Mouse (Mus musculus) midbrain, postnatal 0 days (tissue): ENCODE measurements at regions not wholly inside any gene's neighbourhood (a gene's known extent, or its start where the extent isn't known, plus 50 kb on each side); places are given as distances from the start of the nearest gene placed in this dataset.

ENCODE experiments used
- ATAC-seq: fragments of 200-750 bp; cut with Nextera tagmentation; 2 replicates; pipeline ENCODE4 v1.8.0; 2017; ENCODE audit warnings: moderate number of reproducible peaks, mild to moderate bottlenecking, moderate TSS enrichment, moderate library complexity; ENCODE audit not compliant: low FRiP score
- DNase-seq: peaks from one replicate; pipeline ENCODE4 v3.0.0-alpha.2; 2015; ENCODE audit warnings: low spot score
- H3K27ac ChIP-seq: fragments of 300-500 bp; sonication (generic); 2 replicates; pipeline ENCODE4 v1.5.1; 2014; ENCODE audit warnings: low read depth, mild to moderate bottlenecking, low read length, mixed read lengths
- H3K27me3 ChIP-seq: fragments of 300-500 bp; sonication (generic); 2 replicates; pipeline ENCODE4 v1.6.1; 2014; ENCODE audit warnings: low read length, control low read depth, mixed read lengths; ENCODE audit not compliant: insufficient read depth
- H3K36me3 ChIP-seq: fragments of 300-500 bp; sonication (generic); 2 replicates; pipeline ENCODE4 v1.6.1; 2014; ENCODE audit warnings: low read length, control low read depth, mixed read lengths; ENCODE audit not compliant: insufficient read depth
- H3K4me1 ChIP-seq: fragments of 300-500 bp; sonication (generic); 2 replicates; pipeline ENCODE4 v1.6.1; 2014; ENCODE audit warnings: mild to moderate bottlenecking, control low read depth, antibody characterized with exemption, low read length, mixed read lengths; ENCODE audit not compliant: insufficient read depth
- H3K4me2 ChIP-seq: fragments of 300-500 bp; sonication (generic); 2 replicates; pipeline ENCODE4 v1.6.1; 2014; ENCODE audit warnings: low read depth, mild to moderate bottlenecking, low read length, mixed read lengths; ENCODE audit not compliant: poor library complexity, severe bottlenecking
- H3K4me3 ChIP-seq: fragments of 300-500 bp; sonication (generic); 2 replicates; pipeline ENCODE4 v1.5.1; 2014; ENCODE audit warnings: low read depth, mild to moderate bottlenecking, low read length, moderate library complexity
- H3K9ac ChIP-seq: fragments of 300-500 bp; sonication (generic); replicated peaks from 2 replicates; pipeline ENCODE4 v1.6.1; 2014; ENCODE audit warnings: mild to moderate bottlenecking, low read length, moderate library complexity, mixed read lengths; ENCODE audit not compliant: poor library complexity, severe bottlenecking
- H3K9me3 ChIP-seq: fragments of 300-500 bp; sonication (generic); 2 replicates; pipeline ENCODE4 v1.6.1; 2016; ENCODE audit warnings: low read length, control low read depth
- CTCF ChIP-seq: IDR thresholded peaks from 2 replicates; pipeline ENCODE4 v1.5.1; 2016; ENCODE audit warnings: antibody characterized with exemption, mild to moderate bottlenecking
- WGBS: fragments of 180-500 bp; shearing (Covaris S2); extraction: QIAGEN DNeasy Blood & Tissue Kit; methylation state at CpG from one replicate; pipeline ENCODE4 v1.1.7; 2014; 5-methylcytosine and 5-hydroxymethylcytosine counted together

DNA sequence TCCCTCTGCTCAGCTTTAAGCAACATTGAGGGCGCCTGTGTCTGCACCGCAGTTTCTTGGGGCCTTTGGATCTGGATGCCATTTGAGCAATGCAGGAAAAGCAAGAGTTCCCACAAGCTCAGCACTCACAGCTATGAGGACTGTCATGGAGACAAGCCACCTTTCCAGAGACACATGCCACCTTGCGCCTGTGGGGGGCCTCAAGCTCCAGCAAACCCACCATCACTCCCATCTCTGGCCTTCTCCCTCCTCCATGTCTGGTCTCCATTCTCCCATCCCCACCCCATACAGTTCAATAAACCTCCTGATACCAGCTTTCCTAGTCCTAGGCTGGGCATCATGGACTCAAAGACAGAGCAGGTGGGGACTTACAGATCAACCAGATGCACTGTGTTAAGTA, 97.8 kb downstream of the Wdr11 start:
- no peak overlapping the region for H3K27ac ChIP-seq
- no peak overlapping the region for H3K9ac ChIP-seq
- no peak overlapping the region for H3K4me3 ChIP-seq
- TF ChIP-seq CTCF: no peak
- H3K36me3 ChIP-seq: no peaks in the 10 kb centered on the region
- H3K4me2 ChIP-seq: no peak overlapping the region
- no peaks in the 10 kb centered on the region for H3K4me1 ChIP-seq
- ATAC-seq (no peak), DNase-seq (no peak)
- WGBS: 95% methylated on average over 3 of the region's 3 CpGs
- H3K27me3 ChIP-seq: no peaks in the 10 kb centered on the region
- H3K9me3 ChIP-seq: no peaks in the 10 kb centered on the region

GRCm38 (mm10) chr7:129690868-129691267, 99.2 kb downstream of the Wdr11 start:
- Histone ChIP-seq H3K9ac (no peak overlapping the region), H3K4me1 (no peaks in the 10 kb centered on the region), H3K4me2 (no peak overlapping the region), H3K27ac (no peak overlapping the region), H3K36me3 (no peaks in the 10 kb centered on the region), H3K4me3 (no peak overlapping the region), H3K27me3 (no peaks in the 10 kb centered on the region), H3K9me3 (no peaks in the 10 kb centered on the region)
- DNase-seq: no peak
- ATAC-seq: no peak
- TF ChIP-seq CTCF: no peak
- WGBS: 87% methylated on average over 6 of the region's 6 CpGs

DNA sequence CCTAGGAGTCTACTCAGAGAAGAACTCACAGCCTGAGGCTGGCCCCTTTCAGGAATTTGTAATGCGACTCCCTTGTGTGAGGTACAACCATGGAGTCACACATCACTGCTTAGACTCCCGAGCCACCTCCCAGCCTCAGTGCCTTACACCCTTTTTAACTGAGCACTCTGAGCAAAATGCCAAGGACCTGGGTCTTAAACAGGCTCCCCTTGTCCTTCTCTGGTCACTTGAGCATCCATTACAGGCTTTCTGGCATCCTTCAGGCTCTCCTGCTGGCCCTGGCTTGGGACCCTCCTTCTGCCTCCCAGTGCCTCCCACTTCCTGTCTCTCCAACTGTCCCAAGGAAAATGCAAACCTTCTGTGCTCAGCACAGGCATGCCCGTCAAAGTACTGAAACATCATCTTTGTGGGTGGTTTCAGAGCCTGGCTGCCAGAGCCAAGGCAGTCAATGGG, 100.0 kb downstream of the Wdr11 start:
- ATAC-seq (no peak; the same call in 1 of the 2 replicates), DNase-seq (peak; percentile 56)
- Histone ChIP-seq H3K4me1 (no peaks in the 10 kb centered on the region), H3K4me3 (no peak overlapping the region), H3K27ac (no peak overlapping the region), H3K4me2 (no peak overlapping the region), H3K36me3 (no peaks in the 10 kb centered on the region), H3K9ac (no peak overlapping the region), H3K27me3 (no peaks in the 10 kb centered on the region), H3K9me3 (no peaks in the 10 kb centered on the region)
- WGBS: 34% methylated on average over 3 of the region's 3 CpGs
- no peak for TF ChIP-seq CTCF

GRCm38 (mm10) chr7:129693635-129694034, 102.0 kb downstream of the Wdr11 start:
- Histone ChIP-seq H3K4me1 (no peaks in the 10 kb centered on the region), H3K9ac (no peak overlapping the region), H3K27ac (no peak overlapping the region), H3K4me2 (no peak overlapping the region), H3K4me3 (no peak overlapping the region), H3K36me3 (no peaks in the 10 kb centered on the region), H3K9me3 (no peaks in the 10 kb centered on the region), H3K27me3 (no peaks in the 10 kb centered on the region)
- no peak for DNase-seq
- no peak for ATAC-seq
- TF ChIP-seq CTCF: no peak
- WGBS: 86% methylated on average over 9 of the region's 9 CpGs

GRCm38 (mm10) chr7:129694168-129694567, 102.5 kb downstream of the Wdr11 start:
- Histone ChIP-seq H3K9me3 (no peaks in the 10 kb centered on the region), H3K4me3 (no peak overlapping the region)

DNA sequence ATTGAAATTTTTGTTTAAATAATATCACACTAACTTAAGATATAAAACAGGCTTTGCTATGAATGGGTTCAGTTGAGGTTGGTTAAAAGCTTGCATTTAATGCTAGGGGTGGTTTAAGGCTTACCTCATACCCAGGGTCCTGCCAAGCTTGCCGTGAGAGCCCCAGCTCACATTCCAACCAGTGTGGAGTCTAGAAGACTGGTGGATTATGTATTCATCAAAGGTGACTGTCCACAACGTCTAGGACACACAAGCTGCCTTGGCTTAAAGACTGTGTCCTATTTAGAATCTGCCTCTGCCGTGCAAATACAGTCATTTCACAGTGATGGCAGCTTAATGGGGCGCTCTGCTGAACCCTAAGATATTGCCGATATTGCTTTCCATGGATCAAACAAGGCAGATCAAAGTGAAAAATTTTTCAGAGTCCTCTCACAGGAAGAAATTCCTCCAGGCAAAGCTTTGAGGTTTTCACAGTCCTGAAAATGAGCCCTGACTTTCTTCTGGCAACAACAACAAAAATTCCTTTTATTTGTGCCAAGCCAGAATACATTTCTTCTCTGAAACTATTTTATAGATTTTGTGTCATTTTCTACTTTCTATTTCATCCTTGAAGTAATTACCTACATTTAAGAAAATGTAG, 108.4 kb downstream of the Wdr11 start:
- no peak for TF ChIP-seq CTCF
- 45% methylated on average over 5 of the region's 5 CpGs for WGBS
- H3K27me3 ChIP-seq: no peaks in the 10 kb centered on the region
- H3K4me2 ChIP-seq: no peak overlapping the region
- H3K36me3 ChIP-seq: no peaks in the 10 kb centered on the region
- no peaks in the 10 kb centered on the region for H3K9me3 ChIP-seq
- H3K9ac ChIP-seq: no peak overlapping the region
- DNase-seq: no peak
- H3K27ac ChIP-seq: 0 out of 2 replicates have a peak overlapping the region, but pooled peaks have one; percentile 26
- 0 out of 2 replicates have a peak, but pooled peaks cover 3% of the 10 kb centered on the region for H3K4me1 ChIP-seq
- H3K4me3 ChIP-seq: no peak overlapping the region
- ATAC-seq: no peak

More at GRCm38 (mm10) chr7:129694168-129694567, 102.5 kb downstream of the Wdr11 start:
- H3K4me1 ChIP-seq: no peaks in the 10 kb centered on the region
- H3K27me3 ChIP-seq: no peaks in the 10 kb centered on the region
- DNase-seq (no peak), ATAC-seq (no peak)
- no peak for TF ChIP-seq CTCF
- H3K4me2 ChIP-seq: no peak overlapping the region
- no peak overlapping the region for H3K9ac ChIP-seq
- no peak overlapping the region for H3K27ac ChIP-seq
- no peaks in the 10 kb centered on the region for H3K36me3 ChIP-seq
